Mouse (Mus musculus) lung, postnatal 36 days (tissue): ENCODE results near the gene Zfp574.
A peak's percentile ranks its signal among the peaks of the same experiment; 100 is the strongest.

Source experiments
- DNase-seq: peaks from one replicate; pipeline ENCODE4 v3.0.0; 2022; ENCODE audit warnings: mixed read lengths

Gene Zfp574

DNA sequence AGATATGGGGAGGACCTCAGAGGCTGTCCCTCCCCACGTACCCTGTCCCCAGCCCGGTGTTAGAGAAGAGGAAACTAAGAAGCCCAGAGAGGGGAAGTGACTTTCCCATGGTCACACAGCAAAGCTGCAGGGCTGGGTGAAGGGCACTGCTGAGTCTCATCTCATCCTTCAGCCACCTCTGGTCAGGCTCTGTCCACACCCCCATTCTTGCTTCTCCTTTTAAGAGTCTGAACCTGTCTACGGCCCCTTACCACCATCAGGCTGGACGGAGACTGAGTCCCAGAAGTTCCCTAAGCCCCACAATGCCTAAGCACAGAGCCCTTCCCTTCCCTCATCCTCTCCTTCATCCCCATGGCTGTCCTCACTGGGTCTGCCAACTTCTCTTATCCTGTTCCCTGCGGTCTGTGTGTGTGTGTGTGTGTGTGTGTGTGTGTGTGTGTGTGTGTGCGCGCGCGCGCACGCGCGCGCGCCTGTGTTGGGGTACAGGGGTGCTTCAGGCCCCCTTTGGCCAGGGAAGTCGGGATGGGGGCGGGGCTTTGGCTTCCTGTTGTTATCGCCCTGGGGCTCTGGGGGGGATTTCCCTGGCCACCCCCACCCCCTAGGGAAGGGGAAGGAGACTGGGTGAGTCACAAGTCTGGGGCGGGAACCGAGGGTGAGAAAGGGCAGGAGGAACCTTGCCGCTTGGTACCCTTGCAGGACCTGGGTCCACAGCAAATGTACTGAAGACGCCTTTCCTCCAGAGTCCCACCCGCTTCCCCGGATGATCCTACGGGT is 47.9 kb downstream of the Zfp574 start:
- peak; percentile 67 for DNase-seq

DNA sequence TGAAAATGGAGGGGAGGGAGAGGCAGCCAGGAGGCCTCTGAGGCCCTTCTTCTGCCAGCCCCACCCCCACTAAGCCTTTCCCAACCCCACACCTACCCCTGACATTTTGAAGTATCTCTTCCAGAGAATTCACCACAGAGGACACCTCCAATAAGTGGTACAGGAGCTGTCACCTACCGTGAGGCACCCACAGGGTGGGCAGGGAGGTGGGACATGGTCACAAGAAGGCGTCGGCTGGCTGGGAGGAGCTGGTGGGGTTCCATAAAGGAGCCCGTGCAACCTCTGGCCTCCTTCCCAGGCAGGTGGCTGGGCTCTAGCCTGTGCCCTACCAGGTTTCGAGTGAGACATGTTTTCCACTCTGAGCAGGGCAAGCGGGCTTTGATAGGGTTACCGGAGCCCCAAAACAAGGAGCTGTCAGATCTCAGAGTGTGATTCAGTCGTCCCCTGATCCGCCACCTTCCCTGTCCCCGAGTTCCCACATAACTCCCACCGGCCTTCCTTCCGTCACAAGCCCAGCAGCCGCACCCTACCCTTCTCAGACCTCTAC is 48.9 kb downstream of the Zfp574 start:
- no peak for DNase-seq

DNA sequence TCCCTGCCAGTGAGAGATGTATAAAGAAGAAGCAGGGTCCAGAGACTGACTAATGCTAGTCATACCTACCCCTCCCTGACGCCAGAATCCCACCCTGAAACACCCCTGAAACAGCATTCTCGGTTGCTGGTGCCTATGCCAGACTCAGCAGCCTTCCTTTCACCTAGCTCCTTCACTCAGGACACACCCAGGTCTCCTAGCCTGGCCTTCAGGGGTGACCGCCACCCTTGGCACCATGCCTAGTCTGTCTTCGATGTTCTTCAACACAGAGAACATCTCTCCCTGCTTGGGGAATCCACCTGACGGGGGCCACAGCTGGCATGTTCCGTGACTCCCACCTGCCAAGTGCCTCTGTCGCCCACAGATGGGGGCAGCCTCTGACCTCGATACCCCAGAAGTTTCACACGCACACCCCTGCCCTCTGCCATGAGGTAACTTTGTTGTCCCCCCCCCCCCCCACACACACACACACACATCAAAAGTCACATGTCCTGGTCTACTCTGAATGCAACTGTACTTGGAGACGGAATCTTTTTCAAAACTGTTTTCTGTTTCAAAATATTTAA is 53.4 kb downstream of the Zfp574 start:
- no peak for DNase-seq

DNA sequence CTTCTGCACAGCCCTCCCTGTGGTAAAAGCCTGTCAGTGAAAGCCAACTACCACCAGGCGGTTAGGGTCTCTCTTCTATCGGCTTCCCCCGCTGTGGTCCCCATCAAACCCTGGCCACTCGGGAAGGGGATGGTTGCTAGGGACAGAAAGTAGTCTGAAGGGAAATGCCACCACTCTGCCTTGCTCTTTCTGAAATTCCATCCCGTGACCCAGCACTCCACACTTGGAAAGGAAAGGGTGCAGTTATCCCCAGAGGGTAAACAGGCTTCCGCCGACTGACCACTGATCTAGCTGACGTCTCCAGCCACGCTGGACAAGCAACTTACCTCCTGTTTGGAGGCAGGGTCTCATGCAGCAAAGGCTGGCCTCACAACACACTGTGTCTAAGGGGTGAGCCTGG is 55.6 kb downstream of the Zfp574 start:
- DNase-seq = no peak

DNA sequence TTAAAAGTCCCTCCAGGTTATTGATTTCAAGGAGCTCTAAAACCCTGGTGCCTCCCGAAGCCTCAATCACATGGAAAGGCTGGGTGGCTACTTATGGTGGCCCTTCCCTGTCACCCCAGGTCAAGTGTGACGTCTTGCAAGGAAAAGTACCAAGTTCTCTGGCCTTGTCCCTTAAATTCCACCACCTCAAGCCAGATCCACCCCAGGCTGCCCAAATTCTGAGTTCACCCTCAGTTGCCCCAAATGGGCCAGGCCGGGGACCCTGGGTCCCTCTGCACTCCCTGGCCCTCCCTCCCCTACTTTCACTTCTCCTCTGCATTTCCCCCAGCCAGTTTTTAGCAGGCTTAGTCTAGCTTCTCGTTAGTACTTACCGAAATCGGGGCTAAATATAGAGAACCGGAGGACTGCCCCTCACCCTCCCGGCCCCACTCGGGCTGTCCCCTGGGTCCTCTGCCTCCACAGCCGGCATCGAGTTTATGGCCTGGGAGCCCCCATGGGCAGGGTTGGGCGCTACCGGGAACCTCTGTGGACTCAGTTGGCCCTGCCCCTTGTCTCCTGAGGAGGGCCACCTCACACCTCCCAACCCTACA is 57.1 kb downstream of the Zfp574 start:
- DNase-seq = peak; percentile 26

DNA sequence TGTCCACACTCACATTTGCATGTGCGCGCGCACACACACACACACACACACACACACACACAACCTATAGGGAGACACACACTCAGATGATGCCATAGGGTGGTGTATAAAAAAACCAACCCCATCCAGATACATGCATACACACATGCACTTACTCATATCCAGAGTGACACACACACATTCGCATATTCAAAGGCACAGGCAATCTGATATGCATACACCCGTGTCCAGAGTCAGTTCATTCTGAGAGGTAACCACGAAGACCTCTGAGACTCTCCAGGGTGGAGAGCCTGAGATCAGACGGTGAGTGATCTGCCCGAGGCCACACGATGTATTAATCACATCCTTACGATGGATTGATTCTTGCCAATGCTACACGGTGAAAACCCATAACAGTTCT is 58.2 kb downstream of the Zfp574 start:
- DNase-seq = no peak

DNA sequence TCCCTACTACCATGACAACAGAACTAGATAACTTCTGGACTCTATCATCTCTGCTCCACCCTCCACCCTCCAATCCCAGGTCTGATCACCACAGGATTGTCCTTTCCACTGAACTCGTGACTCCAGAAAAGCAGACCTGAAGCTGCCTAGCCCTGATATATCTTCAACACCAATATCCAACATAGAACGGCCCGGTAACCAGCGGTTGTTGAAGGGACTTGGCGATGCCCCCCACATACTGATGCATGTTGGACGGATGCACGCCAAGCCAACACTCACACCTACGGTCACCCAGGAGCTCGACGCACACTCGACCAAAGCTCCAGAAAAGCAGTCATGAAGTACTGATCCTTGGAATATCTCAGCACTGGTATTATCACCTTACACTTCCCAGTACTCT is 58.9 kb downstream of the Zfp574 start:
- DNase-seq = no peak

DNA sequence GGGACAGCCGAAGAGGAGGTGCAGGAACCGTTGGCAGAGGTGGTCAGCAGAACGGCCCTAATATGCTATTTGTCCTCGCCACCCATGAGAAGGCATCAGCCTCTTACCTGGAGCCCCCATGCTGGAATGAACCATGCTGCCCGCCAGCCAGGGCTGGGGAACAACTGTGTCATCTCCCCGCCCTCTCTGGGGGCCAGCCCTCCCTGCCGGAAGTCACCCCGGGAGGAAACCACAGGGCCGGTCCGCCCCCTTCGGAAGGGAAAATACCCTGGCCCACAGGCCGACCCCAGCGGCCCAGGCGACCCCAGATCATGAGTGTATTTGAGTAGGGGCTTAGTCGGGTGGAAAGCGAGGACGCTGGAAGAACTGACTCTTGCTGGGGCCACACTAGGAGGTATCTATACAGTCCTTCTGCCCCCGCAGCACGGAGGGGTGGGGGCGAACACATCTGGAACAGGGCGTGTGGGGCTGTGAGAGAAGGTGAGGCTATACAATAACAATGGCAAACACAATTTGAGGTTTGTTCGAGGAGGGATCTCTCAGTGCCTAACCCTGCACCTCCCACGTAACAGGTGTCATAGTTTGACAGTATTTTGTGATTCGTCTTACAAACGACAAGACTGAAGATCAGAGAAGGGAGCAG is 60.1 kb downstream of the Zfp574 start:
- DNase-seq = peak; percentile 31
